Mouse (Mus musculus) thymus, adult 2 months (tissue): ENCODE data around the gene Syt1.

Source experiments
- CTCF ChIP-seq: fragments of 200-500 bp; IDR thresholded peaks from 2 replicates; pipeline ENCODE4 v1.5.1; 2012; ENCODE audit warnings: mild to moderate bottlenecking, control low read depth, low read length, moderate library complexity, borderline replicate concordance; ENCODE audit not compliant: control insufficient read depth, poor library complexity, insufficient read depth; ENCODE audit errors: extremely low read depth
- POLR2A ChIP-seq: fragments of 200-500 bp; IDR thresholded peaks from 2 replicates; pipeline ENCODE4 v1.6.1; 2012; ENCODE audit warnings: mild to moderate bottlenecking, low read length, control low read depth, moderate library complexity; ENCODE audit not compliant: control insufficient read depth, poor library complexity, insufficient read depth; ENCODE audit errors: extremely low read depth

DNA sequence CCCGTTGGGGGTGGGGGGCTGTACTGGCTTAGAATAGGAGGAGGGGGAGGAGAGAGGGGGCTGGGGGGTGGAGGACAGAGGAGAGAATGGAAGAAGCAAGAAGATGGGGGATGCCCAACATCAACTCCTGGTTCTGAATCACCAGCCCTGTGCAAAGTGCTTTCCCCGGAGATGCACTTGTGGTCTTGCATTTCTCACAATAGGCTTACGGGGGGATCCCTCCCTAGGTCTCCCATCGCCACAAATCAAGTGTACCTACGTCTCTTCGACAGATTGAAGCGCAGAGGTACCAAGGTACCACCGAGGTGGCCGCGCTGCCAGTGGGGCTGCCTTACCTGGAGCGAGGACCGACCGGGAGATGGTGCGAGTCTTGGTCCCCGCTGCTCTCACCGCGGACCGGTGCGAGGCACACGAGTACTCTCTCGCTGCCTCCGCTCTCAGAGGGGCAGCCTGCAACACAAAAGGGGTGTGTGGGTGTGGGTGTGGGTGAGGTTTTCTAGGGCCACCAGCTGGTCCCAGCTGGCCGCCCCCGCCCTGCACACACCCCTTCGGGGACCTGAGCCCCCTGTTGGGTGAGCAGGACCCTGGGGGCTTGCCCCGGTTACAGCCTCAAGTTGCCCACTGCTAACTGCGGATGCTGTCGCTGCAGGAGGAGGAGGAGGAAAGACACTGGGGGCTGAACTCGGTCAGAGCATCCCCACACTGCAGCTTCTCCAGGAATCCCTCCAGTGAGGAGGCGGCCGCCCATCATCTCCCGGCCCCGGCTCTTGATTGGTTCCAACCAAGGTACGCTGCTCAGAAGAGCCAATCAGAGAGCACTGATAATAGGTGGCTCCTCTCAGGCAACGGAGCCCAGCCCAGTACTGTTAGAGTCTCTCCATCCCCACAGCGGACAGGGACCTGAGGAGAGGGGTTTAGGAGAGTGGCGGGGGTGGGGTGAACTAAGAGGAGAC lies at the start of gene Syt1:
- TF ChIP-seq CTCF (no peak), POLR2A (no peak)
